Mouse (Mus musculus) lung, postnatal 14 days (tissue): ENCODE data around the gene Erlin1.
A peak's percentile ranks its signal among the peaks of the same experiment; 100 is the strongest.

Source experiments
- DNase-seq: peaks from one replicate; pipeline ENCODE4 v3.0.0; 2021

Erlin1 gene

GRCm38 (mm10) chr19:44069121-44069913 lies at the start of gene Erlin1:
Erlin1 (minus strand) TSS chr19:44069785.
- DNase-seq, result peak; percentile 92

- DNase-seq, result no peak
Measured at GRCm38 (mm10) chr19:44117793-44118192, 48.2 kb upstream of the Erlin1 start.

DNA sequence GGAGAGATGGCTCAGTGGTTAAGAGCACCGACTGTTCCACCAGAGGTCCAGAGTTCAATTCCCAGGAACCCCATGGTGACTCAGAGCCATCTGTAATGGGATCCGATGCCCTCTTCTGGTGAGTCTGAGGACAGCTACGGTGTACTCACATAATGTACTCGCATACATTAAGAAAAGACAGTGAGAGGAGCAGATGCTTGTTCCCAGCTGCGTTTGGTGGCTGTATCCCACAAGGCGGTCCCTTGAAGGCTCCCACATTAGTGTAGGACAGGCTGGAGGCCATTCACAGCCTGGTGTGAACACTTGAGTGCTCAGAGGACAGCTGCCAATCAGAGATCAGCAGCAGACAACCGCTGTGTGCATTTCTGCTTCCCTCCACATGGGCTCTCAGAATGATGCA lies 42.1 kb upstream of the Erlin1 start:
- no peak for DNase-seq

DNA sequence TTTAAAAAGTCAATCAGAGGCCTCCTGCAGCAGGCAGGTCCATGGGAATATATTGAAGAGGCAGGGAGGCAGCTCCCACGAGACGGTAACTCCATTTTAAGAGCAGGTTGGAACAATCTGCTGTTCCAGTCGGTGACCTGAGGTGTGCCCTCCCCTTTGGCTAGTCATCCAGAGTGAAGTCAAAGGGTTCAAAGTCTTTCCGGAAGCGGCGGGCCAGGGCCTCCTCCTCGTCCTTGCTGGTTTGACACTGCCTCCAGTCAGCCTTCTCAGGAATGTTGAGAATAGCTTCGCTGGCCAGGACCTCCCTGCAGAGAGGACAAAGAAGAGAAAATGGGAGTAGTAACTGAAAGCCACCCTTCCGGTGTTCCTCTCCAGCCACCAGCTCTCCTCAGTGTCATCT lies 40.8 kb upstream of the Erlin1 start:
- no peak for DNase-seq

DNA sequence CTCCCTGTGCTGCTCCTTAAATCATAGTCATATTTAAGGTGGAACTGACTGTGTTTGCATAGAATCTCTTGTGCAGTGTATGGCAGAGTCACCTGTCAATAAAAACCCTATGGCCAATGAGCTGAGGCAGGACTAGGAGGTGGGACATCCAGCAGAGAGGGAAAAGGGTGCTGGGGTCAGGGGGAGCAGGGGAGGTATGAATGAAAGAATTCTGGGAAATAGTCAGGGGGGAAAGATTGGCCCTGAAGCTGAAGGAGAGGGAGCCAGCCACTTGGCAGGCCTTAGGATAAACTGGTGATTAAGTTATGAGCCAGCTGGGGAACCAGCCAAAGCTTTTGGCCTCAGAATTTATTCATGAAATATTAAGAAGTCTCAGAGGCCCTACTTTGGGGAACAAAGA lies 39.4 kb upstream of the Erlin1 start:
- peak; percentile 29 for DNase-seq

DNA sequence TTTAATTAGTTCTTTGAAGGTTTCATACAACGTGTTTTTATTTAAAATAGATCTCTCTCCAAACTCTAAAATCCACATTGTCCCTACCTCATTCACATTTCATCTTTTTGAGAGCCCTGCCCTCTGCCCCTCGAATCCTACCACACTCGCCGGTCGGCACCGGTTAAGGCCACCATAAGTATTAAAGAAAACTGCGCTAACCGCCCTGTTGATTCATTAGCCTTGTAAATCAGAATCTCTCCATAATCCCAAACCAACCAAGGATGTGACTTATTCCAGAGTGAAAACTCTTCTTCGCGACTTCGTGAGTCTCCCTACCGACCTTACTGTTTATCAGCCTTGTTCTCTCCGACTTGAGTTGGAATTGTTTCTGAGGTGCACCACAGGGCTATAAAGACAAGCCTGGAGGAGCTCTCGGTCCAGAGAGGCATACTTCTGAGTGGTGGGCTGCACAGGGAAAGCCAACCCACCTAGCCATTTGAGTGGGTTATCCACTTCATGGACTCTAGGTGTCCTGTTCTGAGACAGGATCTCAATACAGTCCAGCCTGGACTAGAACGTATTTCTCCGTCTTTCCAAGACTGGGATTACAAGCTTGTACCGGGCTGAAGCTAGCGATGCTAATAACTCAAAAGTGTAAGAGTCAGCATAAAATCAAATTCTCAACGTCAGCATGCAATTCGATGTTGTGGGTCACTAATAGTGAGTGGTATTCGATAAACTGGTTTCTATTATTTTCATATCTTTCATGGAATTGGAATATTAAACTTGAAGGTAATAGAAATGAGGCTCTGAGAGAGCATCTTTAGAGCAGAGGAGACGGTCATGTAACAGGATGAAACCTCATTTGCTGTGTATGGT lies 38.3 kb upstream of the Erlin1 start:
- no peak for DNase-seq

DNA sequence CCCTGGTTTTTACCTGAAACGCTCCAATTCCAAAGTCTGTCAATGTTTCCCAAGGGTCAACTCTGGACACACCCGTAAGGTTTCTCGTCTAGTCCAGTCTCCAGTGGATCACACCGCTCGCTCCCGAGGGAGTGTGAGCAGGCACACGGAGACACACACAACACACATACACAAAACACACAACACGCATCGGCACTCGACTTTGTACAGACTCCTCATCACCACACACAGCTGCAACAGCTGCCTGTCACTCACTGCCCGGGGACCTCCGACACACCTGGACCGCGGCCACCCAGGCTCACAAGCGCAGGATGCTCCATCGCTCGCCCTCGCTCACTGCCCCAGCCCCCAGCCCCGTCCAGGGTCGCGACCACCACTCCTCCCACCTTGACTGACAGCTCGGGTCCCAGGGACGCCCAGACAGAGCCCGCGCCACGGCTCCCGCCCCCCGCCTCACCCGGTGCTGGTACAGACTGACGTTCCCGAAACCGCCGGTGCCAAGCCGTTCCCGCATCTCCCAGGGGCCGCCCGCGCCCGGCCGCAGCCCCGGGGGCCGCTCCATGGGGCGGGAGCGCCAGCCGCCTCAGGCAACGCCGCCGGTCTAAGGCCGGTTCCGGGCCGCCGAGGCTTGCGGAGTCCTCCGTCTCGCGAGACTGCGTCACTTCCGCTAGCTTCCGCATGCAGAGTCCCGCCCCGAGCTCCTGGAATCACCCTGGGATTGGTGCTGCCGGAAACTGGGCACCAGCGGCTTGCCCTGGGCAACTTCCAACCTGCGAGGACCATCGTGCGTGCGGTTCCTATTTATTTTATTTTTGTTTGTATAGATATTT lies 37.5 kb upstream of the Erlin1 start, which contains the start of gene Chuk:
Chuk (minus strand) TSS at position 650 of the 830 bp plus-strand sequence.
- DNase-seq, result peak; percentile 99

DNA sequence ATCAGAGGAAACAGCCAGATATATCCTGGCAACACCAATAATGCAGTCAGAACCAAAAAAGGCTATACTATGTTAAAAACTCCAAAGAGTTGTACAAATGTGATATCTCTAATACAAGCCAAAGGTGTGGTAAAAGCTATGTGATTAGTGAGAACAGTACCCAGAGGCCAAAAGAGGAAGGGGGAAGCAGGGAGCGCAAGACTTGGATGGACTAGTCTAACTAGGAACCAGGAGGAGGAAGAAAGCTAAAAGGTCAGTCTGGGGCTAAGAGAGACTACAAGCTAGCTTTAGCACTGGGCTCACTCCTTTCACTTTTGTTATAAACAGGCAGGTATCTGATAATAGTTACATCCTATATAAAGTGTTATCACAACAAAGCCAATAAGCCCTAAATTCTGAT lies 34.8 kb upstream of the Erlin1 start:
- DNase-seq, result no peak

DNA sequence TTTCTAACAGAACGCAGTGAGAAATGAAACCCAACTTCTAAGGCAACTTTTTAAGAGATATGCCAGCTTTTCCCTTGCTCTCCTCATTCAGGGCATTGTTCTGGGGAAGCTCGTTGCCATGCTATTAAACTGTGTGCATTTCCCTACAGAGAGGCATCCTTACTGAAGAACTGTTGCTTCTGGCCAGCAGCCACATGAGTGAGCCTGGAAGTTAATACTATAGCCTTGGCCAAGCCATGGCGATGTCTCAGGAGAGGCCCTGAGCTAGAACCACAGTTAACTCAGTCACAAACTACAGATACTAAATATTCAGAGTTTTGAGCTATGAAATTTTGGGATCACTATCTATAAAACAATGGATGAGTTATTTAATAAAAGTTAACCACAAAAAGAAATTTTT lies 33.4 kb upstream of the Erlin1 start:
- no peak for DNase-seq

DNA sequence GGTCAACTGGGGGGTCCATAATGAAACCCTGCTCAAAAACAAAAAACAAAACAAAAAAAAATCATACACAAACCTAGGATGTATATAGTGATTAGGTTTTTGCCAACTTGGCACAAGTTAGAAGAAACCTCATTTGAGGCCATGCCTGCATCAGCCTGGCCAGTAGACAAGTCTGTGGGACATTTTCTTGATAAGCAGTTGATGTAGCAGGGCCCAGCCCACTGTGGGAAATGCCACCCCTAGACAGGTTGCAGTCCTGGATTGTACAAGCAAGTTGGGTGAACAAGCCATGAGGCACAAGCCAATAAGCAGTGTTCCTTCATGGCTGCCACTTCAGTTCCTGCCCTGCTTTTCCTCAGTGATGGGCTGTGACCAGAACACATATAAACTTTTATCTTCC lies 31.3 kb upstream of the Erlin1 start:
- no peak for DNase-seq

- DNase-seq, result no peak
Measured at GRCm38 (mm10) chr19:44086278-44086677, 16.7 kb upstream of the Erlin1 start.

DNA sequence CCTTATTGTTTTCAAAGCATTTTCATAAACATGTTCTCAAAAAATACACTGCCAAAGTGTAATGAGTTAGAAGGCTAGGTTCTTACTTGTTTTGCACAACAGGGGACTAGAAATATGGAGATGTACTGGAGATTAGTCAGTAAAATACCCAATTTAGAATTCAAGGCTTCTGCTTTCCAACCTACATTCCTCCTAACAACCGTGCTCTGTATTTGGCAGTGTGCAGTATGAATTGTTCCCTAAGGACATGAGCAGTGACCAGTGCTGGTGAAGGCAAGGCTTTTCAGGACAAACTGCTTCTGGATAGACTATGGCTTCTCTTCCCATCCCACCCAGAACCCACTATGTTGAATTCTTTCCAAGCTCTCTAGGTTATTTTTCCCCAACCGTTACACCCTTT lies 11.3 kb upstream of the Erlin1 start:
- no peak for DNase-seq

DNA sequence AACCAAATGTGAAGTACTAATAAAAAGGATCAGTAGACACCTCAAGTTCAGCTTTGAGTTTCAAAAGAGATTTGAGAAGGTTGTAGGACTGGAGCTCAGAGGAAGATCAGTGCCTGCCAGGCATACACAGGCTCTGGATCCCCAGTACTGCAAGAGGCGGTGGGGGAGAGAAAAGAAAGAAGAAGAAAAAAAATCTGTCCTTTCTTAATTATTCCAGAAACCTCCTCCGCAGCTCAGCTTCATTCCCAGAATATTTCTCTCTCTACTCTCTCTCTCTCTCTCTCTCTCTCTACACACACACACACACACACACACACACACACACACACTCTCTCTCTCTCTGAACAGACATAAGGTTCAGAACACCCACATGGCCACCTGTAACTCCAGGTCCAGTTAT lies 10.4 kb upstream of the Erlin1 start:
- no peak for DNase-seq

DNA sequence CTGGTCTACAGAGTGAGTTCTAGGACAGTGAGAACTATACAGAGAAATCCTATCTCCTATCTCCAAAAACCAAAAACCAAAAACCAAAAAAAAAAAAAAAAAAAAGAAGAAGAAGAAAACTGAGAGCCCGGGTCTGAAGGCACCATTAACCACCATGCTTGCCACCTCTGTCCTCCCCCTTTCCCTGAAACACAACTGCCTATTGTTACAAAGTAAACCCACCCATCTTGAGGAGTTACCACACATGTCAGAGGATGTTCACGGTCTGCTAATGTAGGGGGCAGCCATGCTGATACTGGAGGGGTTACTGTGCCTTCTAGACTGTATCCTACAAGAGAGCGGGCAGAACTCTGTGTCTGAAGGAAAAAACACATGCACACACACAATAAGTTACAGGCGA lies 7.4 kb upstream of the Erlin1 start:
- DNase-seq, result no peak

DNA sequence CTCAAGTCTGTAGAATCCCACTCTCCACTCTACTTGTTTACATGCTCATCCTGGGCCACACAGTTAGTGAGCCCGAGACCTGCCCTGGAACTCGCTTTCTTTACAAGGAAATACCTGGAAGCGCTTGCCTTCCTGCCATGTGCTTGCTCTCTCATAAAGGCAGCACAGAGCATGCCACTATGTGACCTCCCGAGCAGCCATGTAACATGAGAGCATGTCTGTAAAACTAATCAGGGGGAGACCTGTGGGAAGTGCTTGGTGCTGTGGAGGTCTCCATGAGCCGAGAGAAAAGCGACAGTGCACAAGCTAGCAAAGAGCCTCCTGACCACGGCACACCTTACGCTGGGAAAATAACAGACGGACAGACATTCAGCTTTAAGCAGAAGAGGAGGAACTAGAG lies 6.9 kb upstream of the Erlin1 start:
- no peak for DNase-seq

DNA sequence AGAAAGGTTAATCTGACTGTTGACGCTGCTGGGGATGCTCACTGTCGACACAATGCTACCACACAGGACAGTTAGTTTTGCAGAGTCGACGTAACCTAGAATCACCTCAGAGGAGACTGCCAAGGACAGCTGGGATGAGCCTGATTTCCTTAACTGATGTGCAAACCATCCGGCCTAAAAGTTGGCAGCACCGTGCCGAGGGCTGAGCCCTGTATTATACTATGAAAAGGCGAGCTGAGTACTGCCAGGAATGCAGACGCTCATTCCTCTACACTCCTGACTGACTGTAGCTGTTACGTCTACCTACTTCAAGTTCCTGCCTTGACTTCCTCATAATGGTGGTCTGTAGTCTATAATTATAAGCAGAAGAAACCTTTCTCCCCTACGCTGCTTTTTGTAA lies 5.4 kb upstream of the Erlin1 start:
- no peak for DNase-seq

DNA sequence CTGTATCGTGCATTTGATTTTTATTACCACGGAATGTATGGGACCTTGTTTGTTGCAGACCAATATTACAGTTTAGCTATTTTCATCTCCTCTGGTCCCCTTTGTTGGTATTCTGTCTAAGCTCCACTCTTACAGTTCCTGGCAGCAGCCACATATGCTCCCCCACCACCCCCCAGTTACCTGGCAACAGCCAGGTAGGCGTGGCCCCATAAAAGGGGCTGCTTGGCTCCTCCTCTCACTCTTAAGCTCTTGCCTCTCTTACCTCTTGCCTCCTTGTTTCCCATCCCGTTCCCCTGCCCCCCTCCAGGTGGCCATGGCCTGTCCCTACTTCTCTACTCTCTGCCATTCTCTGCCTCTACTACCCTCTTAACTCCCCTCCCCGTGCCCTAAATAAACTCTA lies 1.6 kb upstream of the Erlin1 start:
- DNase-seq, result no peak

GRCm38 (mm10) chr19:44069914-44070232 lies 288 bp upstream of the Erlin1 start:
- DNase-seq, result no peak

DNA sequence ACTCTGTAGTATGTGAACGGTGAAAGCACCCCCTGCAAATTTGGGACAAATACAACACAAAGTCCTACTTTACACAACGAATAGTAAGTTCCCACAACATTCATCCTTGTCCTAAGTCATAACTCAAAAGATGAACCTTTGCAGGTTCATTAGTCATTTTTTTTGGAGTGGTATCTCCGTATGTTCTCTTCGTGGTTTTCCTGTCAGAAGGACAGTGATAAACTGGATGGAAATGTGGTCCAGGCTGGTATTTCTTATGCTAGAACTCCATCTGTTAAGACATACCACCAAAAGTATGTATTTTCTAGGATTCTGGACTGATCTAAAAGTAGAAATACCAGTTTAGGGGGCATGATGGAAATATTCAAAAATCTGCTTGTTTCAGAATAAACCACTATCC lies 1.4 kb downstream of the Erlin1 start:
- DNase-seq, result no peak

DNA sequence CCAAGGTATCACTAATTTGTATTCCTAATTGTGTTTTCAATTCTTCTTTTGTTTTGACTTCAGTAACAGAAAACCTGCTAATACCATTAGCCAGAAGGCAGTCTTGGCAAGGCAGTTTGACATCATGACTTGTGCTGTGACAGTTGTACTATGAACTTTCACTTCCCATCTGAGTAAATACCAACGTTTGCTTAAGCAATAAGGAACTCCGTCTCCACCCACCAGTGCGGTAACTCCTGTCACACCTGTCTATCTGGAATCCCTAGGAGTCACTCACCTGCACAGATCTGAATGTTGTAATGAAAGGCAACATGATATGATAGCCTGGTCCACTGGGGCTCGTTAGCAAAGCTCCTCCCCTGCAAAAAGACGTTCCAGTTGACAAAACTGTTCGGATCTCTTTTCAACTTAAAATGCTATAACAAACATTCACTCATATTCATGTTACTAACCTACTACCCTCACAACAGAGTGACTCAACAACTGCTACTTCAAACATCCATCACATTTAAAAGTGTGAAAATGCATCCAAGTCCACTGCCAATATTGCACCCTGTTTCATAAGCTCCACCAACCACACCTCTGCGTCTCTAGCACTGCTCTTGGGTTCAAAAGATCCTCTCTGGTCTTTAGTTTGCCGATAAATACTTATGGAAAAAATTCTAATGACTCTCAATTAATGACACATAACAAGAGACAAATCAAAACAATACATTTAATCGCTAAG lies 2.1 kb downstream of the Erlin1 start:
- no peak for DNase-seq

DNA sequence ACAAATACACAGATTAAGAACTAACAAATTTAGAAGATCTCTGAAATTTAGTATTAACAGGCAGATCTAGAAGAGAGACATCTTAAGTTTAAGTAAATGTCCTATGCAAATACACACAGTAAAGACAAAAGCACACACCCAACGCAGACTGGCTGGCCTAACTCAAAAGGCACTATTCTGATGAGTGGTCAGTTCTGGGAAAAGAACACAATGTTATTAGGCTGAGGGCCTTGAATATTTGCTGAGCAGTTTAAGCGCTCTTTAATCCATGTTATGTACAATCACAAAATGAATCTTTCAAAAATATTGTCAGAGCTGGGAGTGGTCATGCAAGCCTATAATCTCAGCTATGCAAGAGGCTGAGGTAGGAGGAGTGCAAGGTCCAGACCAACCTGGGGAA lies 4.9 kb downstream of the Erlin1 start:
- DNase-seq, result no peak

- DNase-seq, result no peak
Measured at GRCm38 (mm10) chr19:44063773-44064172, 5.8 kb downstream of the Erlin1 start.

DNA sequence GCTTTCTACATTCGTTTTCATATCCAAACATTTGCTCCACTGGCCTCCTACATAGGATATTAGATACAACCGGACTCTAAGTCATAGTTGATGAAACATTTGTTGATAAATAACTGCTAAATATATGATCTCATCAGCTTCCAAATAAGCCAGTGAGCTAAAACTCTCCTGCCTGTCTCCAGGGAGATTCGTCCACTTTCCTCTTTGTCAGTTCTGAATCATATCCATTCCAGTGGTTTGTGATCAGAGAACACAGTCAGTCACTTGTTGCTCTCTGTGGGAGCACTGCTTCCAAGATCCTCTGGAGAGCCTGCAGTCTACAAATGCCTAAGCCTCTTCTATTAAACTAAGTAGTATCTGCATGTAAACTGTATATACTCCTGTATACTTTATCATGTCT lies 9.4 kb downstream of the Erlin1 start:
- DNase-seq, result no peak
